Mouse (Mus musculus) heart, embryonic 16.5 days (tissue): ENCODE data around the gene Arhgef18. TPM values are rescaled to one million over a fixed set of nuclear protein-coding genes. Genes with fewer than 3 reads are reported as not detected.
A peak's percentile ranks its signal among the peaks of the same experiment; 100 is the strongest.

Experiments used
- ATAC-seq: fragments of 200-750 bp; cut with Nextera tagmentation; replicated peaks from 2 replicates; pipeline ENCODE4 v1.8.0; 2017; ENCODE audit warnings: moderate number of reproducible peaks; ENCODE audit not compliant: insufficient read depth, low FRiP score; ENCODE audit errors: extremely low read depth
- H3K27ac ChIP-seq: fragments of 300-500 bp; sonication (generic); 2 replicates; pipeline ENCODE4 v1.5.1; 2014; ENCODE audit warnings: mild to moderate bottlenecking, low read length, control low read depth, moderate library complexity
- H3K27me3 ChIP-seq: fragments of 300-500 bp; sonication (generic); 2 replicates; pipeline ENCODE4 v1.6.1; 2014; ENCODE audit warnings: low read length, mixed read lengths; ENCODE audit not compliant: control insufficient read depth, insufficient read depth
- H3K36me3 ChIP-seq: fragments of 300-500 bp; sonication (generic); 2 replicates; pipeline ENCODE4 v1.6.1; 2014; ENCODE audit not compliant: control insufficient read depth, insufficient read depth
- H3K4me1 ChIP-seq: fragments of 300-500 bp; sonication (generic); 2 replicates; pipeline ENCODE4 v1.6.1; 2014; ENCODE audit warnings: low read length, mixed read lengths; ENCODE audit not compliant: control insufficient read depth, insufficient read depth
- H3K4me2 ChIP-seq: fragments of 300-500 bp; sonication (generic); 2 replicates; pipeline ENCODE4 v1.6.1; 2014; ENCODE audit warnings: low read depth, mild to moderate bottlenecking, control low read depth, low read length
- H3K4me3 ChIP-seq: fragments of 300-500 bp; sonication (generic); 2 replicates; pipeline ENCODE4 v1.5.1; 2014; ENCODE audit warnings: mild to moderate bottlenecking, control low read depth, low read length
- H3K9ac ChIP-seq: fragments of 300-500 bp; sonication (generic); 2 replicates; pipeline ENCODE4 v1.6.1; 2014; ENCODE audit warnings: low read length, control low read depth
- H3K9me3 ChIP-seq: fragments of 300-500 bp; sonication (generic); replicated peaks from 2 replicates; pipeline ENCODE4 v1.6.1; 2016; ENCODE audit warnings: low read length; ENCODE audit not compliant: control insufficient read depth
- WGBS: fragments of 180-500 bp; shearing (Covaris S2); extraction: QIAGEN DNeasy Blood & Tissue Kit; methylation state at CpG from one replicate; pipeline ENCODE4 v1.1.7; 2014; 5-methylcytosine and 5-hydroxymethylcytosine counted together
- polyA plus RNA-seq: library from polyadenylated mRNA; unstranded; fragments of >200 nt; fragmentation: Nextera tagmentation; extraction: Ambion mirVana; gene quantifications from 2 replicates; pipeline ENCODE4 v1.2.1, GENCODE M21; 2015

The Arhgef18 gene
- polyA plus RNA-seq, 1 experiment from 2014 or later: 6.8 TPM

GRCm38 (mm10) chr8:3412816-3413215 is 20.0 kb downstream of the Arhgef18 start:
- no peak overlapping the region for H3K4me3 ChIP-seq
- ATAC-seq: no peak
- no peaks in the 10 kb centered on the region for H3K9me3 ChIP-seq
- no peaks in the 10 kb centered on the region for H3K27me3 ChIP-seq
- no peak overlapping the region for H3K4me2 ChIP-seq
- H3K4me1 ChIP-seq: peaks cover 28% of the 10 kb centered on the region
- H3K36me3 ChIP-seq: no peaks in the 10 kb centered on the region
- H3K27ac ChIP-seq: no peak overlapping the region
- H3K9ac ChIP-seq: no peak overlapping the region
- 94% methylated on average over 1 of the region's 1 CpGs for WGBS

GRCm38 (mm10) chr8:3414639-3415190 is 21.9 kb downstream of the Arhgef18 start:
- ATAC-seq: no peak
- 76% methylated on average over 6 of the region's 6 CpGs for WGBS
- H3K27ac ChIP-seq: no peak overlapping the region; the same call in 1 of the 2 replicates
- H3K9me3 ChIP-seq: no peaks in the 10 kb centered on the region
- peaks cover 36% of the 10 kb centered on the region for H3K4me1 ChIP-seq
- no peak overlapping the region for H3K9ac ChIP-seq
- H3K4me3 ChIP-seq: no peak overlapping the region
- H3K27me3 ChIP-seq: no peaks in the 10 kb centered on the region
- no peak overlapping the region for H3K4me2 ChIP-seq
- no peaks in the 10 kb centered on the region for H3K36me3 ChIP-seq

- Histone ChIP-seq H3K27ac (no peak overlapping the region; the same call in 1 of the 2 replicates), H3K9me3 (no peaks in the 10 kb centered on the region), H3K4me1 (peaks cover 41% of the 10 kb centered on the region), H3K9ac (no peak overlapping the region), H3K4me3 (no peak overlapping the region), H3K27me3 (no peaks in the 10 kb centered on the region), H3K4me2 (no peak overlapping the region), H3K36me3 (no peaks in the 10 kb centered on the region)
- no peak for ATAC-seq
- WGBS: 64% methylated on average over 4 of the region's 4 CpGs
Measured at GRCm38 (mm10) chr8:3415259-3415658, 22.5 kb downstream of the Arhgef18 start.

- Histone ChIP-seq H3K4me2 (no peak overlapping the region), H3K27me3 (no peaks in the 10 kb centered on the region), H3K36me3 (no peaks in the 10 kb centered on the region), H3K27ac (no peak overlapping the region), H3K4me1 (peaks cover 45% of the 10 kb centered on the region), H3K9me3 (no peaks in the 10 kb centered on the region), H3K9ac (no peak overlapping the region), H3K4me3 (no peak overlapping the region)
- 85% methylated on average over 6 of the region's 6 CpGs for WGBS
- no peak for ATAC-seq
Measured at GRCm38 (mm10) chr8:3415661-3416060, 22.9 kb downstream of the Arhgef18 start.

GRCm38 (mm10) chr8:3416846-3417245 is 24.0 kb downstream of the Arhgef18 start:
- no peak overlapping the region for H3K9ac ChIP-seq
- no peak overlapping the region for H3K4me3 ChIP-seq
- no peaks in the 10 kb centered on the region for H3K9me3 ChIP-seq
- H3K27me3 ChIP-seq: no peaks in the 10 kb centered on the region
- no peak overlapping the region for H3K27ac ChIP-seq
- WGBS: 44% methylated on average over 4 of the region's 4 CpGs
- no peak overlapping the region for H3K4me2 ChIP-seq
- peaks cover 40% of the 10 kb centered on the region for H3K4me1 ChIP-seq
- no peaks in the 10 kb centered on the region for H3K36me3 ChIP-seq
- no peak for ATAC-seq

- Histone ChIP-seq H3K36me3 (no peaks in the 10 kb centered on the region), H3K4me3 (no peak overlapping the region), H3K4me1 (peaks cover 35% of the 10 kb centered on the region), H3K27me3 (no peaks in the 10 kb centered on the region), H3K27ac (peak overlapping the region; percentile 48; the same call in 1 of the 2 replicates), H3K9me3 (no peaks in the 10 kb centered on the region), H3K4me2 (no peak overlapping the region), H3K9ac (no peak overlapping the region)
- no peak for ATAC-seq
- WGBS: 18% methylated on average over 8 of the region's 8 CpGs
Measured at GRCm38 (mm10) chr8:3417455-3417854, 24.6 kb downstream of the Arhgef18 start.

GRCm38 (mm10) chr8:3418101-3418500 is 25.3 kb downstream of the Arhgef18 start:
- Histone ChIP-seq H3K27me3 (no peaks in the 10 kb centered on the region), H3K9ac (no peak overlapping the region), H3K4me1 (peaks cover 35% of the 10 kb centered on the region), H3K9me3 (no peaks in the 10 kb centered on the region), H3K27ac (peak overlapping the region; percentile 49), H3K4me3 (no peak overlapping the region), H3K36me3 (no peaks in the 10 kb centered on the region), H3K4me2 (no peak overlapping the region)
- 68% methylated on average over 1 of the region's 1 CpGs for WGBS
- peak; percentile 34 for ATAC-seq

- Histone ChIP-seq H3K36me3 (no peaks in the 10 kb centered on the region), H3K4me2 (no peak overlapping the region), H3K4me1 (peaks cover 29% of the 10 kb centered on the region), H3K27ac (peak overlapping the region; percentile 42), H3K27me3 (no peaks in the 10 kb centered on the region), H3K9ac (peak overlapping the region; percentile 3; the same call in 1 of the 2 replicates), H3K4me3 (no peak overlapping the region), H3K9me3 (no peaks in the 10 kb centered on the region)
- 64% methylated on average over 10 of the region's 10 CpGs for WGBS
- no peak for ATAC-seq
Measured at GRCm38 (mm10) chr8:3420105-3420706, 27.4 kb downstream of the Arhgef18 start.

- no peak for ATAC-seq
- Histone ChIP-seq H3K27ac (no peak overlapping the region), H3K4me1 (peaks cover 27% of the 10 kb centered on the region), H3K9me3 (no peaks in the 10 kb centered on the region), H3K36me3 (no peaks in the 10 kb centered on the region), H3K9ac (no peak overlapping the region), H3K4me2 (no peak overlapping the region), H3K27me3 (no peaks in the 10 kb centered on the region), H3K4me3 (no peak overlapping the region)
- WGBS: 77% methylated on average over 5 of the region's 5 CpGs
Measured at GRCm38 (mm10) chr8:3421507-3421906, 28.7 kb downstream of the Arhgef18 start.
